Mouse (Mus musculus): ENCODE measurements around the gene Zfp955a. TPM values are rescaled to one million over a fixed set of nuclear protein-coding genes. Genes with fewer than 3 reads are reported as not detected.
"Not testable (repeated sequence)": the region's sequence is repeated elsewhere in the genome, so short reads cannot be mapped to it uniquely, and the experiment has no call there.

The Zfp955a gene
- total RNA-seq (2021), result 10 to 100 TPM; 12.2 to 12.6 TPM
- long read RNA-seq, experiment 1, transcript Zfp955a-201 (4 exons, 3,544 nt), result major isoform, 12 of 12 reads
- long read RNA-seq, experiment 1, partial matches to known transcripts, result 0 of 12 reads
- long read RNA-seq, experiment 1, other reads (novel, unspliced or antisense), result 0 of 12 reads
- long read RNA-seq, experiment 2, transcript Zfp955a-201 (4 exons, 3,544 nt), result major isoform, 7 of 7 reads
- long read RNA-seq, experiment 2, partial matches to known transcripts, result 0 of 7 reads
- long read RNA-seq, experiment 2, other reads (novel, unspliced or antisense), result 0 of 7 reads

GRCm38 (mm10) chr17:33254530-33255318 lies at the start of gene Zfp955a:
Zfp955a (minus strand) TSS chr17:33255145.
- DNase-seq (ENCODE audit: low spot score in 2 of 2); intact Hi-C loops (cut with DNase I): not testable (repeated sequence)

- intact Hi-C loops (cut with DNase I); DNase-seq (ENCODE audit: low spot score in 2 of 2): not testable (repeated sequence)
Observed at GRCm38 (mm10) chr17:33289876-33290149, 34.9 kb upstream of the Zfp955a start.

- DNase-seq (ENCODE audit: low spot score in 2 of 2); intact Hi-C loops (cut with DNase I): not testable (repeated sequence)
Observed at GRCm38 (mm10) chr17:33289039-33289875, 34.3 kb upstream of the Zfp955a start, which contains the start of gene Zfp955b. Zfp955b (plus strand) TSS chr17:33289544.

- no peak for DNase-seq (ENCODE audit: low spot score in 2 of 2)
- intact Hi-C loops (cut with DNase I), result no loop called here
Observed at GRCm38 (mm10) chr17:33268907-33269306, 14.0 kb upstream of the Zfp955a start.

- intact Hi-C loops (cut with DNase I), result no loop called here
- no peak for DNase-seq (ENCODE audit: low spot score in 2 of 2)
Observed at GRCm38 (mm10) chr17:33264376-33264775, 9.4 kb upstream of the Zfp955a start, which contains the start of gene Olfr63. Olfr63 (plus strand) TSS chr17:33264676.

- DNase-seq (ENCODE audit: low spot score in 2 of 2); intact Hi-C loops (cut with DNase I): not testable (repeated sequence)
Observed at GRCm38 (mm10) chr17:33255319-33255657, 343 bp upstream of the Zfp955a start.

- not testable (repeated sequence) for DNase-seq (ENCODE audit: low spot score in 2 of 2)
Observed at GRCm38 (mm10) chr17:33236646-33237045, 18.3 kb downstream of the Zfp955a start.

GRCm38 (mm10) chr17:33221590-33221989 lies 33.4 kb downstream of the Zfp955a start, which contains the start of gene Olfr1564:
Olfr1564 (minus strand) TSS chr17:33221690.
- intact Hi-C loops (cut with DNase I), result no loop called here
- DNase-seq (ENCODE audit: low spot score in 2 of 2), result no peak

More at GRCm38 (mm10) chr17:33236646-33237045, 18.3 kb downstream of the Zfp955a start:
- intact Hi-C loops (cut with DNase I), result loop anchor here (10.0 kb wide), 1 partner anchor 68 kb away; no protein-coding TSS in a partner anchor

- DNase-seq (ENCODE audit: low spot score in 2 of 2); intact Hi-C loops (cut with DNase I): not testable (repeated sequence)
Observed at GRCm38 (mm10) chr17:33191002-33191401, 63.9 kb downstream of the Zfp955a start, which contains the start of gene Olfr239. Olfr239 (plus strand) TSS chr17:33191302.

Other genes with a start within 250 kb of the Zfp955a start
- gene Zfp763, start 221.7 kb downstream of the Zfp955a start, total RNA-seq (2021), result 10 to 100 TPM; 15.8 to 17.6 TPM
- gene 4921501E09Rik, start 187.1 kb downstream of the Zfp955a start, total RNA-seq (2021), result not detected
- 10 to 100 TPM; 15.6 to 16.5 TPM for gene Zfp563, start 165.8 kb downstream of the Zfp955a start, total RNA-seq (2021)
- 1 to 10 TPM; 1.5 to 1.6 TPM for gene Morc2b, start 115.5 kb downstream of the Zfp955a start, total RNA-seq (2021)
- not detected for gene Olfr55, start 86.7 kb downstream of the Zfp955a start, total RNA-seq (2021)
- not detected for gene Olfr239, start 63.8 kb downstream of the Zfp955a start, total RNA-seq (2021)
- gene Olfr1564, start 33.5 kb downstream of the Zfp955a start, total RNA-seq (2021), result 1 to 10 TPM in 1 of 2 experiments, under 1 TPM in 1; 0.63 to 1.2 TPM
- not detected for gene Olfr63, start 9.5 kb upstream of the Zfp955a start, total RNA-seq (2021)
- gene Zfp955b, start 34.4 kb upstream of the Zfp955a start, total RNA-seq (2021), result 10 to 100 TPM; 26.1 to 26.5 TPM
- gene Zfp81, start 103.7 kb upstream of the Zfp955a start, total RNA-seq (2021), result 10 to 100 TPM; 16.1 to 18.7 TPM
- 1 to 10 TPM; 7.3 to 7.6 TPM for gene Zfp101, start 139.5 kb upstream of the Zfp955a start, total RNA-seq (2021)
- gene Actl9, start 177.8 kb upstream of the Zfp955a start, total RNA-seq (2021), result not detected